Mouse (Mus musculus): ENCODE measurements around the gene Fam135a. TPM values are rescaled to one million over a fixed set of nuclear protein-coding genes. Genes with fewer than 3 reads are reported as not detected.
A peak's percentile ranks its signal among the peaks of the same experiment; 100 is the strongest.

Fam135a gene
- total RNA-seq (2014; rRNA removed) (29.8 and 31.9 TPM in 2 replicates), polyA plus RNA-seq (2015; fragmentation: Nextera tagmentation; extraction: Ambion mirVana) (23.0 and 26.3 TPM in 2 replicates)

- Histone ChIP-seq H3K4me1 (ENCODE audit: insufficient read depth, low read length) (no peaks in the 10 kb centered on the region), H3K9me3 (ENCODE audit: low read length) (no peaks in the 10 kb centered on the region), H3K36me3 (ENCODE audit: insufficient read depth, low read length) (no peaks in the 10 kb centered on the region), H3K27ac (peak within 1 kb of the TSS; percentile 91), H3K4me2 (ENCODE audit: low read depth, low read length) (peak within 1 kb of the TSS; percentile 76), H3K27me3 (ENCODE audit: insufficient read depth, low read length) (no peaks in the 10 kb centered on the region), H3K4me3 (ENCODE audit: low read length) (peak within 1 kb of the TSS; percentile 94), H3K9ac (replicated peaks; ENCODE audit: low read length) (peak within 1 kb of the TSS; percentile 93)
- WGBS: under 1% methylated on average over 82 of the region's 88 CpGs
- peak; percentile 98 for DNase-seq (ENCODE audit: low spot score)
- no peak for TF ChIP-seq CTCF (IDR thresholded peaks at IDR 0.05; ENCODE audit: low read depth)
- ATAC-seq: peak; percentile 96
These were observed at the start of gene Fam135a for GRCm38 (mm10) chr1:24099926-24100869. Fam135a (minus strand) TSS chr1:24100341.

DNA sequence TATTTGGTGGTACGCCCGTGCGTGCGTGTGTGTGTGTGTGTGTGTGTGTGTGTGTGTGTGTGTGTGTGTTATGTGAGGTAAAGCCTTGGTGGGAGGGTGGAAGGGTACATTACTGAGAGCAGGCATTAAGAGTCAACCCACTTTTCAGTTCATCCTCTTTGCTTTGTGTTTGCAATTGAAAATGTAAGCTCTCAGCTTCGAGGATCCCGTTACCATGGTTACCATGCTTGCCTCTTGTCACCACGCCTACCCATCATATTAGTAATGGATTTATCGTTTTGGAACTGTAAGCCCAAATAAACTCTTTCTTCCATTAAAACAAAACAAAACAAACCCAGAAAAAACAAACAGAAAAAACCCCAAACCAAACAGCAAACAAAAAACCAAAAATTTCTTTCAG lies 43.4 kb upstream of the Fam135a start:
- H3K9ac ChIP-seq (replicated peaks; ENCODE audit: low read length): no peak overlapping the region
- DNase-seq (ENCODE audit: low spot score): peak; percentile 10

DNA sequence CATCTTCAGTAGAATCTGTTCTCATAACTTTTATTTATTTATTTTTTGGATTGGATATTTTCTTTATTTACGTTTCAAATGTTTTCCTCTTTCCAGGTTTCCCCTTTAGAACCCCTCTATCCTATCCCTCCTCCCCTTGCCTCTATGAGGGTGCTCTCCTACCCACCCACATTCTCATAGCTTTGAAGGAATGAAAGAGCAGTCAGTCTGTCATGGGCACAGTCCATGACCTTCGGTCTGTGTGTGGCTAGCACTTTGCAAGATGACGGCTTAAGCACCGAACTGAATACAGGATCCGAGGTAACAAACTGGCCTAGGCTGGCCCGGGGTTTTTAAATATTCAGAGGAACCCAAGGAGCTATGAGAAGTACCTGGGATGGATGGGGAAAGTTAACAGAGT lies 40.4 kb upstream of the Fam135a start:
- WGBS: 70% methylated on average over 6 of the region's 6 CpGs
- ATAC-seq (no peak), DNase-seq (ENCODE audit: low spot score) (no peak)
- Histone ChIP-seq H3K4me3 (ENCODE audit: low read length) (no peak overlapping the region), H3K4me1 (ENCODE audit: insufficient read depth, low read length) (no peaks in the 10 kb centered on the region), H3K9ac (replicated peaks; ENCODE audit: low read length) (no peak overlapping the region), H3K27me3 (ENCODE audit: insufficient read depth, low read length) (no peaks in the 10 kb centered on the region), H3K36me3 (ENCODE audit: insufficient read depth, low read length) (no peaks in the 10 kb centered on the region), H3K27ac (no peak overlapping the region), H3K4me2 (ENCODE audit: low read depth, low read length) (no peak overlapping the region), H3K9me3 (ENCODE audit: low read length) (no peaks in the 10 kb centered on the region)
- no peak for TF ChIP-seq CTCF (IDR thresholded peaks at IDR 0.05; ENCODE audit: low read depth)

More for the DNA sequence above, 43.4 kb upstream of the Fam135a start:
- H3K36me3 ChIP-seq (ENCODE audit: insufficient read depth, low read length): no peaks in the 10 kb centered on the region
- no peak for TF ChIP-seq CTCF (IDR thresholded peaks at IDR 0.05; ENCODE audit: low read depth)
- H3K27me3 ChIP-seq (ENCODE audit: insufficient read depth, low read length): no peaks in the 10 kb centered on the region
- no peaks in the 10 kb centered on the region for H3K9me3 ChIP-seq (ENCODE audit: low read length)
- H3K4me2 ChIP-seq (ENCODE audit: low read depth, low read length): no peak overlapping the region
- 71% methylated on average over 8 of the region's 8 CpGs for WGBS
- H3K4me3 ChIP-seq (ENCODE audit: low read length): no peak overlapping the region
- no peak for ATAC-seq
- H3K27ac ChIP-seq: no peak overlapping the region
- no peaks in the 10 kb centered on the region for H3K4me1 ChIP-seq (ENCODE audit: insufficient read depth, low read length)

DNA sequence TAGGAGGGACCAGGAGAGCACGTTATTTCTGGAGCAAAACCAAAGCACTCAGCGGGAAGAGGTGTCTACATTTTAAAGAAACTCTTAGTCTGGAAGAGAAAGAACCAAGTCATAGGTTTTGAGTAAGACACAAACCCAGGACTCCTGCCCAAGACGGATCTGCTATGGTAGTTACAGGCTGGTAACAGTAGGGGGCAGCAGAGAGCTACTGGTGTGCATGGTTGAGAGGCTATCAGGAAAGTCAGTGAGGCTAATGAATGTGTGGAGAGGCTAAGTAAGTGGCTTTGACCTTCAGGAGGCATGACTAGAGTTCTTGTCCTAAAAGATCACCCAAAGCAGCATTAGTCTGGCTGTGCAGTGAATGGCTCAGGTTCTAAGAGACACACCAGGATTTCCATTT lies 37.0 kb upstream of the Fam135a start:
- WGBS: 12% methylated on average over 3 of the region's 3 CpGs
- Histone ChIP-seq H3K36me3 (ENCODE audit: insufficient read depth, low read length) (no peaks in the 10 kb centered on the region), H3K9me3 (ENCODE audit: low read length) (no peaks in the 10 kb centered on the region), H3K9ac (replicated peaks; ENCODE audit: low read length) (no peak overlapping the region), H3K4me3 (ENCODE audit: low read length) (no peak overlapping the region), H3K27me3 (ENCODE audit: insufficient read depth, low read length) (no peaks in the 10 kb centered on the region), H3K27ac (no peak overlapping the region), H3K4me2 (ENCODE audit: low read depth, low read length) (no peak overlapping the region), H3K4me1 (ENCODE audit: insufficient read depth, low read length) (no peaks in the 10 kb centered on the region)
- ATAC-seq (0 out of 2 replicates have a peak, but pooled peaks have one; percentile 40), DNase-seq (ENCODE audit: low spot score) (peak; percentile 63)
- TF ChIP-seq CTCF (IDR thresholded peaks at IDR 0.05; ENCODE audit: low read depth): peak; percentile 90

DNA sequence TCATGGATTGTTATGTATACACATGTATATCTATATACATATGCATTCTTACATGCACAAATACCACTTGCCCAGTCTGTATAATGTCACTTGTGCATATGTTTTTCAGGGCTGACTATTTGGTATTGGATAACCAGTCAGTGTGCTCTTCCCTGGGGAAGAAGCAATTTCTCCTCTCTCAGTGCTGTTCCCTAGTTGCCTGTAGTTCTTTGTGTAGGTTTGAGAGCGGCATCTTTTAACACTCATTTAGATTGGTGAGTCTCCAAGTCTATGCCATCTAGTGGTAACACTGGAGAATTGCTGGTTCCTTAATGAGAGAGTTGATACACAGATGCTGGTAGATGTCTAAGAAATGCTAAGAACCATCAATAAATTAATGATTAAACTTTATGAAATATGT lies 34.7 kb upstream of the Fam135a start:
- H3K9me3 ChIP-seq (ENCODE audit: low read length): no peaks in the 10 kb centered on the region
- ATAC-seq (peak; percentile 70), DNase-seq (ENCODE audit: low spot score) (peak; percentile 81)
- no peak overlapping the region for H3K9ac ChIP-seq (replicated peaks; ENCODE audit: low read length)
- H3K27me3 ChIP-seq (ENCODE audit: insufficient read depth, low read length): no peaks in the 10 kb centered on the region
- H3K4me3 ChIP-seq (ENCODE audit: low read length): no peak overlapping the region
- H3K36me3 ChIP-seq (ENCODE audit: insufficient read depth, low read length): no peaks in the 10 kb centered on the region
- no peaks in the 10 kb centered on the region for H3K4me1 ChIP-seq (ENCODE audit: insufficient read depth, low read length)
- H3K4me2 ChIP-seq (ENCODE audit: low read depth, low read length): no peak overlapping the region
- H3K27ac ChIP-seq: no peak overlapping the region
- WGBS: 0% methylated on average over 1 of the region's 1 CpGs
- peak; percentile 79 for TF ChIP-seq CTCF (IDR thresholded peaks at IDR 0.05; ENCODE audit: low read depth)

GRCm38 (mm10) chr1:24133853-24134252 lies 33.7 kb upstream of the Fam135a start:
- DNase-seq (ENCODE audit: low spot score): no peak
- no peak overlapping the region for H3K27ac ChIP-seq
- ATAC-seq: peak; percentile 38; the same call in 1 of the 2 replicates
- H3K4me1 ChIP-seq (ENCODE audit: insufficient read depth, low read length): no peaks in the 10 kb centered on the region
- peak overlapping the region; percentile 31 for H3K4me2 ChIP-seq (ENCODE audit: low read depth, low read length)
- H3K4me3 ChIP-seq (ENCODE audit: low read length): no peak overlapping the region
- TF ChIP-seq CTCF (IDR thresholded peaks at IDR 0.05; ENCODE audit: low read depth): no peak
- H3K27me3 ChIP-seq (ENCODE audit: insufficient read depth, low read length): no peaks in the 10 kb centered on the region
- no peaks in the 10 kb centered on the region for H3K9me3 ChIP-seq (ENCODE audit: low read length)
- 44% methylated on average over 19 of the region's 19 CpGs for WGBS
- no peak overlapping the region for H3K9ac ChIP-seq (replicated peaks; ENCODE audit: low read length)
- H3K36me3 ChIP-seq (ENCODE audit: insufficient read depth, low read length): no peaks in the 10 kb centered on the region

DNA sequence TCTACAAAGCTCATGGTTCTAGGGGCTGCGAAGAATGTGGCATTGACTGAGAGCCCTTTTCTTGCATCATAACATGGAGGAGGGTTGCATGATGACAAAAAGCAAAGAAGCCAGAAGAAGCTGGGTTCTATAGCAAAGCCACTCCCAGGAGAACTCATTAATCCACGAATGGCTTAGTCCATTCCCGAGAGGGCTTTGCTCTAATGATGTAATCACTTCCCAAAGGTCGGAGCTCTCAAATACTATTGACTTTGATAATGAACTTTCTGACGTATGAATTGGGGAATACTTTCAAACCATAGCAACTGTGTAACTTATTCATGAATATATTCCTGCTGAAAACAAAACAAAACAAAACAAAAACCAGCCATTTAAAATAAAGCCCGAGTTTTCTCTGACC lies 27.7 kb upstream of the Fam135a start:
- H3K27me3 ChIP-seq (ENCODE audit: insufficient read depth, low read length): no peaks in the 10 kb centered on the region
- H3K4me3 ChIP-seq (ENCODE audit: low read length): no peak overlapping the region
- H3K4me2 ChIP-seq (ENCODE audit: low read depth, low read length): no peak overlapping the region
- no peak for TF ChIP-seq CTCF (IDR thresholded peaks at IDR 0.05; ENCODE audit: low read depth)
- H3K27ac ChIP-seq: no peak overlapping the region
- DNase-seq (ENCODE audit: low spot score) (no peak), ATAC-seq (no peak)
- H3K9ac ChIP-seq (replicated peaks; ENCODE audit: low read length): no peak overlapping the region
- no peaks in the 10 kb centered on the region for H3K4me1 ChIP-seq (ENCODE audit: insufficient read depth, low read length)
- H3K36me3 ChIP-seq (ENCODE audit: insufficient read depth, low read length): no peaks in the 10 kb centered on the region
- no peaks in the 10 kb centered on the region for H3K9me3 ChIP-seq (ENCODE audit: low read length)
- WGBS: 58% methylated on average over 6 of the region's 6 CpGs

All from hindbrain, postnatal 0 days (tissue).